Mouse (Mus musculus) adrenal gland, postnatal 10 days (tissue): ENCODE measurements at regions not wholly inside any gene's neighbourhood (a gene's known extent, or its start where the extent isn't known, plus 50 kb on each side); places are given as distances from the start of the nearest gene placed in this dataset.

ENCODE experiments used
- DNase-seq: peaks from one replicate; pipeline ENCODE4 v3.0.0; 2021; ENCODE audit warnings: mixed read lengths

DNA sequence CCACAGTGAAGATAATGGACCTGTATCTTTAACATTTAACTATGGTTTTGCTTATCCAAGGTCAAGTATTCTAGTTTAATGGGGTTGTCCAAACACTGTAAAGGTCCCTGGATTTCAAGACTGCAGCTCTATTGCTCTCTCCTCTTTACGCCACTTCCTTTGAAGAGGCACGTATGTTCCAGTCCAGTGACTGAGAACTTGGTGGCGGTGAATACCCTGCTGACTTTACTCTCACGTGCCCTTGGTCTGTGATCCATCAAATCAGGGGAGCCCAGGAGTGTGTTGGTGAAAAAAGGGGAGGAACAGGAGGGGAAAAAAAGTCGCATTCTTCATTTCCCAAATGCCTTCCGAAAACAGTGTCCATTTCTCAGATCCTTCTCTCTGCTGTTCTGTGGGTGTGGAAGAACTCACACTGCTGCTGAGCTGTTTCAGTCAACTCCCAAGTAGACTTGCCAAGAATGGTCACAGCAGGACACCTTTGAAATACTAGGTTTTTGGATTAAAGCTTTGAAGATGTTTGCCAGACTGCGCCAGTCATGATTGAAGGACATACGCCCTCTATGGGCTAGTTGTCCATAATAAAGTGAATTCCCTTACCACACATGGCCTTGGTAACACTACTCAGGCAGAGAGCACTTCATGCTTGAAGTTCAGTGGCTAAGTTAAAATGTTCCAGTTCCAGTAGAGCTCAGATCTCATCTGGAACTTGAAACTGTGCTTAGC is 136.1 kb upstream of the Cdkn2b start:
- DNase-seq: no peak

DNA sequence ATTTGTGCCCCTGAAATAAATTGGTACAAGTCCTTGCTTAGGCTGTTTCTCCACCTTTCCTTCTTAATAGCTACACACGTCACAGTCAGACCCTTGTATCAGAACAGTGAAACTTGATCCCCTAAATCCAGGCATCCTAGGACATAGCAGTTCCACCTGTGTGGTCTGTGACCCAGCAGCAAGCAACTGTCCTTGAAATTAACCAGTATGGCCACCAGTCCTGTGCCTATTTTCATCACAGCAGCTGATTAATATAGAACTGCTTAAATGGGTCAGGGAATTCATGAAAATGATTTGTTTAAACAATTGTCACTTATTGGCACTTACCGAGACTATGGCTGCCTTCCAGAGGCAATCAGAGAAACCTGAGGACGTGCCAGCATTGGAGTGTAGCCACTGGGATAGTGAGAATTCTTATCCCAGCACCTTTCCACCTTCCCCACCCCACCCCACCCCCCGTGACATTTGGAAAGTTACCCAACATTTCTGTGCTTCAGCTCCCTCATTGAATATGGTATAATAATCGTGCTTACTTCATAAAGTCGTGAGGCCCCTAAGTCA is 135.4 kb upstream of the Cdkn2b start:
- DNase-seq: peak; percentile 29

DNA sequence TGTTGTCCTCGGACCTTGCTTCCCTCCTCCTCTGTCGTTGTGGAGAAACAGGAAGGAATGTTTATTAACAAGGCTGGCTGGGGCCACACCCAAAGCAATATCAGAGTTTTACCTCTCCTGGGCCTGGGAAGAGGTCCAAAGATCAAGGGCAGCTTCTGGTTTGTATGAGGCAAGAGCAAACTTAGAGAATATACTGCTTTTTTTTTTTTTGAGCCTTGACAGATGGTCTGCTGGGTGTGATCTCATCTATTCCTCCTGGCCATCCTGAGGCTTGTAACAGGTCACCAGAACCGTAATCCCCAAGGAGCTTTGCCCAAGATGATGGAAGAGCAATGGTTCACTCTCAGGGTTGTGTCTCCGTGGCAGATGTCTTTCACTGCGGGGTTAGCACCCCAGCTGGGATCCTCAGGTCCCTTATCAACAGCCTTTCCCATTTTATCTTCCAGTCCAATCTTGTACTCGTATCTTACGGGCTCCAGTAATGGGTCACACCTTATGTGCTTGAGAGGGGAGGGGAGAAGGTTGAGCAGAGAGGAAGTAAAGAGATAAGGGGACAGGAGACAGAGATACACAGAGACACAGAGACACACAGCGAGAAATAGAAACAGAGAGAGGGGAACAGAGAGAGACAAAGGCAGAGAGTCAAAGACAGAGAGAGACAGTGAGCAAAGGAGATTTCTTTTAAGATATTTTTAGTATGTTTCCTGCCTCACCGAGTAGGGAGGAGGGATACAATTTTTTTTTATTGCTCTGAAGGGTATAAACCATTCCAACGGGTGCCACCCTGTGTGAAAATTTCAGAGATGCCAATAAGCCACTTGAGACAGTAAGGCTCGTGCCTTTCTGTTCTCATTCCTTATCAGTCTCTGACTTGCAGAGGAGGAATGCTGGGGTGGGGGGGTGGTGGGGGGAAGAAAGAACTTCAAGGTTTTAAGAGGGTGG is 134.6 kb upstream of the Cdkn2b start:
- DNase-seq: no peak

DNA sequence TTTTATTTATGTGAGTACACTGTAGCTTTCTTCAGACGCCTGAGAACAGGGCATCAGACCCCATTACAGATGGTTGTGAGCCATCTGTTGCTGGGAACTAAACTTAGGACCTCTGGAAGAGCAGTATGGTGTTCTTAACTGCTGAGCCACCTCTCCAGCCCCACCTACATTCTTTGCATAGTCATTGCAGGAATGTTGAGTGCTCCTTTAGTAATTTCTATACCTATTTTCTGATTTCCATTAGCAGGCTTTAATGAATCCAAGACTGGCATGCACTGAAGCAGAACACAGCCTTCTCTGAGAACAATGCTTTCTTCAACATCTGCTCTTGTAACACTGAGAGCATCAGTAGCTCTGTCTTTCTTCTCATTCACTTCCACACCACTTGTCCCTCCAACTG is 131.7 kb upstream of the Cdkn2b start:
- DNase-seq: no peak

DNA sequence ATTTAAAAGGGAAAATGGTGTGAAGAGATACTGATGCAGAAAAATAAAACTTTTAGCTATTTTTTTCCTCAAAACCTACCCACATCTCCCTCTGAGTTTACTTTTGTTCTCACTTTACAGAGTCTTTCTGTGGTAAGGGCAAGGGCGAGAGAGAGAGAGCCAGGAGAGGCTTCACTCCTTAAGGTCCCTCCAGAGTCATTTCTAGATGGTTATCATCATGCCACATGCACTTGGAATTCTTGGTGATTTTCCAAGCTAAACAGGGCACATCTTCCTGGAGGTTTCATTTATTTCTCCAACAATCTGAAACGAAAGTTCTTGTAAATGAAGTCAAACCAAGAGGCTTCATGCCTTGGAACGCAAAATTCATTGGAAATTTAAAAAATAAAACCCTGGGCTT is 130.0 kb upstream of the Cdkn2b start:
- DNase-seq: no peak

DNA sequence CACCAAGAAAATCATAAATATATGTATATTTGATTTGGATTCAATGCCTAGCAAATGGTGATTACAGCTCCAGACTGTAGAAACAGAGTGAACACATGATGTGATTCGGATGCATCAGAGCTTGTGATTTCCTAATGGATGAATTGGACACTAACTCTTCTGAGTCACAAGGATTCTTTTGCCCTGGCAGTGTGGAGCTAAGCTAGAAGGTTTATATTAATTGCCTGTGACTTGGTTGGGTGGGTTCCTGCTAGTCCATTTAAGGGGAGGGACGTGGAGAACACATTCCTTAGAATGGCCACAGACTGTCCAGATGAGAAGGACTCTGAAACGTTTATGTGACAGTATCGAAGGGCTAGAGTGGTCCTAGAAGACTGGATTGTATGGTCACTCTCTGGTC is 129.5 kb upstream of the Cdkn2b start:
- DNase-seq: no peak

GRCm38 (mm10) chr4:89438665-89439064 is 127.8 kb upstream of the Cdkn2b start:
- no peak for DNase-seq

- no peak for DNase-seq
Measured at GRCm38 (mm10) chr4:89436764-89437163, 125.9 kb upstream of the Cdkn2b start.

DNA sequence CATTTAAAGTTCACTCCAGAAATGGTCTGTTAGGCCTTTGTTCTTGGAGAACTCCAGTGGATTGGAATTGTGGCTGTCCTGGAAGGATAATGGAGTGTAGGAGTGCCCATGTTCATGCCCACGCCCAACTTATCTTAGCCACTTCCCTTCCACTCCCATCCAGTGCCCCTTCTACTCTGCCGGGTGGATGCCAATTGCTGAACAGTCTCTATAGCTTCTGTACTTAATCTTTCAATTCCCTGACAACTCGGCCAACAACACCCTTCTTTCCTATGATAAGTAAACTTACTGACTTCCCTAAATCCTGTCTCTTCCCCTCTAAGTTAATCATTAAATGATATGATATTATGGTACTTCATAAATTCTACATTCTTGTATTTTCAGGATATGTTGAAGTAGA is 123.3 kb upstream of the Cdkn2b start:
- DNase-seq: no peak

DNA sequence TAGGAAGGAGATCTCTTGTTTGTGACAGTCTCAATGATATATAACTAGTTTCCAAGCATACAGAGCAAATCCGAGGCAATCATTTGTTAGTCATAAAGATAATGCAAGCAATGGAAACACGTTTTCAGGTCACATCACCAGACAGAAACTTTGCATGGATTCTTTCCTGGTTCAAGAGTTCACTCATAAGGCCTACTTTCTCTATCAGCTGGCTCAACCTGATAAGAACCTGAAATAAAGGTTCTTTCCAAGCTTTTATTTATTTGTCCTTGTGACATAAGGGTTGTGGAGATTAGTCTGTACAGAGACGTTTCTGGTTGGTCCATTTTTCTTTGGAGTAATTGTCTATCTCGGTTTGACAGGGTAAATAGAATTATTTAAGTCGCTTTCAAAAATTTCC is 122.7 kb upstream of the Cdkn2b start:
- DNase-seq: no peak

DNA sequence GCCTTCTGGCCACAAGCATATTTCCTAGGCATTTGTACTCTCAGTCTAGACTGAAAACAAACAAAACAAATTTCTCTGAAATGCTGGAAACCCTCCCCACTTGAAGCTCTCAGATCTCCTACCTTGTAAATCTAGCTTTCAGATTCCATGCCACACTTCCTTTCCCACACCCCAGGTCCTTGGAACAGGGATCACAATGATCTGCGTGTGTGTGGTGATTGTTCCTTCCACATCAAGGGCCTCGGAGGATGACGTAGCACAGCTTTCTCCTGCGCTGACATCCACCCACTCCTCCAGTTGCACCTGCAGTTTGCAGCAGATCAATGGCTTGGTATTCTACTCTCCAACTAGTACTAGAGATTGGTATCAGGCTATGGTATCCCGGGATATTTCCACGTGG is 120.7 kb upstream of the Cdkn2b start:
- no peak for DNase-seq

DNA sequence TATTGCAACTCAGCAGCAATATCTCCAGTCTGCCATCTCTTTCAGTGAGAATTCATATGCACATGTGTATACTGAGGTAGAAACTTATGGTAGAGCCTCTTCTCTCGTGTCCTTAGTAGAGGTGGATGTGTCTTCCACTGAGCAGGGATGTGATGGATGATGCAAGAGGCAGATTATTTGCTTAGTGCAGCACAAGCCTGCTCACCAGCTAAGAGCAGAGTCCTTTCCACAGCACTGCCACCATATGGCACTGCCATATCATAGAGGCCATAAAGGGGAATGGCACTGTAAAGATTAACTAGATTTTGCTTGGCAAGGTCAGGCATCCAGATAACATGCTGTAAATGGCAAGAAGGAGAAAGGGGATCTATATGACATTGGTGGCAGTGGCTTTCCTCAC is 117.6 kb upstream of the Cdkn2b start:
- no peak for DNase-seq

DNA sequence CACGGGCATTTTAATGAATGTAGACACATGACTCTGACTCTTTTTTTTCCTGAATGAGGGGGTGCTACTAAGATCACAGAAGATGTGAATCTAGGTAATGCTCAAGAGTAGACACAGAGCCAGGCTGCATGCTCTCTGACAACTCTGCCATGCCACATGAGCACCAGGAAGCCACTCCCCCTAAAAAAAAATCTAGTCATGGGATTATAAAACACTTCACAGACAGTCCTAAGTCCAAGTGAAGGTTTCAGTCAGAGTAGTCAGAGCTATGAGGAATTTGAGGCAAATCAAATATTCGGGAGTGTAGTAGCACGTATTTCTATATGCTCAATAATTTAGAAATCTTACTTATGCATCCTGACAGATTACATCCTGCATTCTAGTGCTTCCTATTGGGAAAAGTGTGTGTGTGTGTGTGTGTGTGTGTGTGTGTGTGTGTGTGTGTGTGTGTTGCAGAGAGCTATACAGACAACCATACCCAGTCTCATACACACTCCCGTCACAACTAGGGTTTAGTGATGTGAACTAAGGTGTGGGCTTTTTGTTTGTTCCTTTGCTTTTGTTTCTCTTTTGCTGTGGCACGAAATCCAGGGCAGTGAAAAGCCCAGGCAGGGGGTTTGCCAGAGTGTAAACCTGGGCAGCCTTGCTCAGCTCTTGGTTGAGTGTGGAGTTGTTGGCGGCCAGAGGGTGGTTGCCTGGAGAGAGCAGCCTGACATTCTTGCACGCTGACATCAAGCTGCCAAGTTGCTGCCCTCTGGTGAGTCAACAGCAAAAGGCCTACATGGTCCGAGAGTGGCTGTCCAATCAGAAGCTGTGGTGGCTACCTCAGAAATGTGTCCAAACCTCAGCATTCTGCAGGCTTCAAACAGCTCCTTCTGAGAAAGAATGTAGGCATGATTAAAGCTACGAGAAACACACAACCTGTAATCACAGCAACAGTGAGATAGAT is 116.8 kb upstream of the Cdkn2b start:
- peak; percentile 64 for DNase-seq

DNA sequence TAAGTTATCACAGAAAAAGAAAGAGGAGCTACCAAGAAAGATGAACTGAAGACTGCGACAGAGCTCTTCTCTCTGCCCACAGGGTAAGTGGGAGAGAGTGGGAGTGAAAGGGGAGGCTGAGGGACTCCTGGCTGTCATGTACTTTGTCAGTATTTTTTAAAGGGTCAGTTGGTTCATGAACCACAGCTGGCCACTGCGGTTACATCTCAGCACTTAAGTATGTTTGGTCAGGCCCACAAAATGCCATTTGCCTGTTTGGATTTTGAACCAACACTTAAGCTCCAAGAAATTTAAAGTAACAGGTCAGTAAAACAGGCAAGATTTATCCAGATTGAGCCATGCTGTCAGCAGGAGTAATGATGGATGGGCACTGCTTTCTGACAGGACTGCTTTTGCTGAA is 115.1 kb upstream of the Cdkn2b start:
- DNase-seq: no peak

DNA sequence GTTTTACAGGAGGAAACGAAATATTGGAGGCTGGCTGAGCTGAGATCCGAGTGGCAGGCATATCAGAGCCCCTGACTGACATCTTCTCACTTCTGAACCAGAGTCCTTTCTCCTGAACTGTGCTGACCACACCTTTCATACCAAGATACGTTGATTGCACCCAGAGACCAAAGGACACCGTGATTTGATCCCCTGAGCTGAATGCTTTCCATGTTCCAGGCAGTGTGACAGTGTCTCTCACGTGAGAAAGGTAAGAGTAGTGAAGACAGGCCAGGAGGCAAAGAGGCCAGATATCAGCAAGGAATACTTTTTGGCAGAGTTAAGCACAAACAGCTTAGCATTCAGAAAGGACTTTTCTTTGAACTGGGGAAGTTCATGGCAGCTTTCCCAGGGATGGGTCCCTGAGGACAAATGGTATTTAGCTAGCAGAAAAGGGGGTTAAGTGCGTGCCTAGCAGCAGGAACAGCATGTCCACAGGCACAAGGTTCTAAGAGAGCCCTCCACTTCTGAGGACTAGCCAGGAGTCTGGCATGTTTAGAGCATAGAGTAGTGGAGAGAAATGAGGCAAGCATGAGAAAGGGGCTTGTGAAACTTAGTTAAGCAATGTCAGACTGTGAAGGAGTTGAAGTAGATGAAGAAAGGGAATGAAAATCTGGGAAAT is 111.0 kb upstream of the Cdkn2b start:
- DNase-seq: peak; percentile 77

GRCm38 (mm10) chr4:89420868-89421267 is 110.0 kb upstream of the Cdkn2b start:
- DNase-seq: no peak

GRCm38 (mm10) chr4:89419507-89419906 is 108.7 kb upstream of the Cdkn2b start:
- no peak for DNase-seq

DNA sequence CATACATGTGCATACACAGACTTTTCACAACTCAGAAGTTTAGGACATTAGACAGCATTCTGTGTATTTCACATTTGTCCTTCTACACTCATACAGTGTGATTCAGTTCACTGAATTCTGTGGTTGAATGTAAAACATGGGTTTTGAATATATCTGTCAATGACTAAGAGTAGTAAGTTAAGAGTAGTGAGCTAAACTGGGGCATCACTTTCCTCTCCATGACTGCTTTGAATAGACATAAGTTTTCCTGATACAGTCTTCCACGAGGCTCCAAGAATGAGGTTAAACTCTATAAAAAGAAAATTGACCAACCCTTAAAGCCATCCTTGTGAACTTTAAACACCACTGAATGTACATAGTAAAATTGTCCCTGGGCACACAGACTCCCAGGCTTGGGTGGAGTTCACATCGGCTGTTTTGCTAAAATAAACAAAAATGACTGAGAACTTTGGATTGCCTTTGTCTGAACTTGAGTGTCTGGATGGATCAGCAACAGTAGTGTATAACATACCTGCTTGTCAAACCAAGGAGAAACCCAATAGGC is 94.9 kb upstream of the Cdkn2b start:
- DNase-seq: no peak

GRCm38 (mm10) chr4:89403151-89403550 is 92.3 kb upstream of the Cdkn2b start:
- DNase-seq: no peak

GRCm38 (mm10) chr4:89402324-89402723 is 91.5 kb upstream of the Cdkn2b start:
- no peak for DNase-seq

- DNase-seq: no peak
Measured at GRCm38 (mm10) chr4:89401696-89402095, 90.9 kb upstream of the Cdkn2b start.
